Comparison of ENCODE assay signal across 11 mouse cellular contexts in the genomic region with DNA sequence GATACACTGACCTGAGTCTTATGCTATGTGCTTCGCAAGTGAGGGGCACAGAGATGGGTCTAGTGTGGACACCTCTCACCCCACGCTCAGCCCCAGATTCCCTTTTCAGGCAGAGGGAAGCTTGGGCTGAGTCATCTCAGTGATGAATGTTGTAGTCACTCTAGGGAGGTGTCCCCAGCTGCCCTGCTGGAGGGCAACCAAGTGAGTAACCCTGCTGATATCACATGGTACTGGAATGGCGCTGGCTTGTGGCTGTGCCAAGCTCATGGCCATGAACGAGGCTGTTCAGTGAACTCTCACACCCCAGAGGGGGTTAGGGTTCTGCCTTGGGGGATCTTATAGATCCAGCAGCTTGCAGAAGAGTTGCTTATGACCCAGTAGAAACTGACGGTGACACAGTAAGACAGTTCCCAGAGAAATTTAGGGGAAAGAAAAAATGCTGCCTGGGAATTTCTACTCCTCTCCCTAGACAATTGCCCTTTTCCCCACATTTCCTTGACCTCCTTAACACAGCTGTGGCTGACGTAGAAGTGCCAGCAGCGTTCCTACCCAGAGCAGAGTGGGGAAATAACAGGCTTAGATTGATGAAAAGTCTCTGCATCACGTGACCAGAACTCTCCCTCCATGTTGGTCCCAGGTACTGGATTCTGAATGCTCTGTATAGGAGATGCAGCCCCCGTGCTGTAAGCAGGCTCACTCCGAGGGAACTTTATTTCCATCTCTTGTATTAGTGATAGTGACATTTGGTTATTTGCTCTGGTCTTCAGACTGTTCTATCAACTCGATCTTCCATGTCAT.
A peak's percentile ranks its signal among the peaks of the same experiment; 100 is the strongest.
DNase-seq lines count a peak whose midpoint lies in the region; ATAC-seq and TF ChIP-seq lines count a peak whose summit lies in the region.
"Had no signal": no experiment of that assay in that cellular context is flagged by ENCODE, and none has a peak within 500 bp of the region (broad histone marks: within the 10 kb centered on the region; RNA-seq: fewer than 3 reads in every experiment).

No protein-coding gene starts in this region.

- H3K9me3 ChIP-seq in midbrain, postnatal 0 days (ENCODE audit: low read length) = no peaks in the 10 kb centered on the region
- H3K9me3 ChIP-seq: limb, embryonic 12.5 days had no signal

- peak; percentile 2 to 10 for DNase-seq in layer of hippocampus, adult 2 months (ENCODE audit: low spot score in 2 of 2)
- DNase-seq in layer of hippocampus, postnatal 25 days (ENCODE audit: extremely low spot score in 1 of 2, low spot score in 1 of 2) = no peak
- DNase-seq in adrenal gland, adult (ENCODE audit: inconsistent age in 2 of 2, low spot score in 1 of 2) = peak; percentile 92 to 97
- DNase-seq in gastrocnemius, postnatal 25 days = peak; percentile 84
- peak; percentile 37 for DNase-seq in lung, postnatal 36 days
- no peak for DNase-seq in c-Kit-positive CD71-positive TER-119-positive erythroid progenitor cells, embryonic 14.5 days (ENCODE audit: low spot score)
- DNase-seq in retina, embryonic 14.5 days (ENCODE audit: low spot score) = no peak
- DNase-seq in midbrain, postnatal 0 days (ENCODE audit: low spot score) = no peak
- DNase-seq: thymus, postnatal 4 days had no signal

- H3K4me1 ChIP-seq in midbrain, postnatal 0 days (ENCODE audit: insufficient read depth, low read length) = no peaks in the 10 kb centered on the region
- H3K4me1 ChIP-seq: limb, embryonic 12.5 days had no signal

- no peaks in the 10 kb centered on the region for H3K27me3 ChIP-seq in midbrain, postnatal 0 days (ENCODE audit: insufficient read depth, low read length)
- H3K27me3 ChIP-seq: limb, embryonic 12.5 days had no signal

- H3K9ac ChIP-seq in midbrain, postnatal 0 days (replicated peaks; ENCODE audit: low read length, poor library complexity, severe bottlenecking) = no peak overlapping the region
- H3K9ac ChIP-seq: limb, embryonic 12.5 days had no signal

- H3K4me2 ChIP-seq in midbrain, postnatal 0 days (ENCODE audit: low read depth, low read length, poor library complexity, severe bottlenecking) = no peak overlapping the region
- H3K4me2 ChIP-seq: limb, embryonic 12.5 days had no signal

- no peak overlapping the region for H3K4me3 ChIP-seq in layer of hippocampus, adult 2 months
- no peak overlapping the region for H3K4me3 ChIP-seq in midbrain, postnatal 0 days (ENCODE audit: low read depth, low read length)
- H3K4me3 ChIP-seq: limb, embryonic 12.5 days had no signal

- no peak overlapping the region for H3K27ac ChIP-seq in layer of hippocampus, adult 2 months
- no peak overlapping the region for H3K27ac ChIP-seq in midbrain, postnatal 0 days (ENCODE audit: low read depth, low read length)
- H3K27ac ChIP-seq: limb, embryonic 12.5 days had no signal

- 89% methylated on average over 11 of the region's 11 CpGs for WGBS in midbrain, postnatal 0 days

- H3K36me3 ChIP-seq in midbrain, postnatal 0 days (ENCODE audit: insufficient read depth, low read length) = no peaks in the 10 kb centered on the region
- H3K36me3 ChIP-seq: G1E; limb, embryonic 12.5 days had no signal

- no peak for TF ChIP-seq CTCF in layer of hippocampus, adult 2 months (conservative IDR thresholded peaks at IDR 0.05)
- no peak for TF ChIP-seq CTCF in midbrain, postnatal 0 days (IDR thresholded peaks at IDR 0.05)

- ATAC-seq in midbrain, postnatal 0 days (ENCODE audit: low FRiP score) = no peak

Comparison
In these comparisons a context has a peak if more than half of its experiments do, and no peak if none do; other contexts are left out.
1. DNase-seq: peak in layer of hippocampus, adult 2 months (2 of 2), adrenal gland, adult (2 of 2), gastrocnemius, postnatal 25 days (single experiment) and lung, postnatal 36 days (single experiment); none in layer of hippocampus, postnatal 25 days (0 of 2), c-Kit-positive CD71-positive TER-119-positive erythroid progenitor cells, embryonic 14.5 days (single experiment), retina, embryonic 14.5 days (single experiment) and midbrain, postnatal 0 days (single experiment).